Mouse (Mus musculus) heart, embryonic 16.5 days (tissue): Measurements from ENCODE around the gene Myo9b. TPM values are rescaled to one million over a fixed set of nuclear protein-coding genes. Genes with fewer than 3 reads are reported as not detected.
A peak's percentile ranks its signal among the peaks of the same experiment; 100 is the strongest.

Experiments
- ATAC-seq: fragments of 200-750 bp; cut with Nextera tagmentation; replicated peaks from 2 replicates; pipeline ENCODE4 v1.8.0; 2017; ENCODE audit warnings: moderate number of reproducible peaks; ENCODE audit not compliant: insufficient read depth, low FRiP score; ENCODE audit errors: extremely low read depth
- H3K27ac ChIP-seq: fragments of 300-500 bp; sonication (generic); 2 replicates; pipeline ENCODE4 v1.5.1; 2014; ENCODE audit warnings: mild to moderate bottlenecking, low read length, control low read depth, moderate library complexity
- H3K27me3 ChIP-seq: fragments of 300-500 bp; sonication (generic); 2 replicates; pipeline ENCODE4 v1.6.1; 2014; ENCODE audit warnings: low read length, mixed read lengths; ENCODE audit not compliant: control insufficient read depth, insufficient read depth
- H3K36me3 ChIP-seq: fragments of 300-500 bp; sonication (generic); 2 replicates; pipeline ENCODE4 v1.6.1; 2014; ENCODE audit not compliant: control insufficient read depth, insufficient read depth
- H3K4me1 ChIP-seq: fragments of 300-500 bp; sonication (generic); 2 replicates; pipeline ENCODE4 v1.6.1; 2014; ENCODE audit warnings: low read length, mixed read lengths; ENCODE audit not compliant: control insufficient read depth, insufficient read depth
- H3K4me2 ChIP-seq: fragments of 300-500 bp; sonication (generic); 2 replicates; pipeline ENCODE4 v1.6.1; 2014; ENCODE audit warnings: low read depth, mild to moderate bottlenecking, control low read depth, low read length
- H3K4me3 ChIP-seq: fragments of 300-500 bp; sonication (generic); 2 replicates; pipeline ENCODE4 v1.5.1; 2014; ENCODE audit warnings: mild to moderate bottlenecking, control low read depth, low read length
- H3K9ac ChIP-seq: fragments of 300-500 bp; sonication (generic); 2 replicates; pipeline ENCODE4 v1.6.1; 2014; ENCODE audit warnings: low read length, control low read depth
- H3K9me3 ChIP-seq: fragments of 300-500 bp; sonication (generic); replicated peaks from 2 replicates; pipeline ENCODE4 v1.6.1; 2016; ENCODE audit warnings: low read length; ENCODE audit not compliant: control insufficient read depth
- WGBS: fragments of 180-500 bp; shearing (Covaris S2); extraction: QIAGEN DNeasy Blood & Tissue Kit; methylation state at CpG from one replicate; pipeline ENCODE4 v1.1.7; 2014; 5-methylcytosine and 5-hydroxymethylcytosine counted together
- polyA plus RNA-seq: library from polyadenylated mRNA; unstranded; fragments of >200 nt; fragmentation: Nextera tagmentation; extraction: Ambion mirVana; gene quantifications from 2 replicates; pipeline ENCODE4 v1.2.1, GENCODE M21; 2015

Gene Myo9b
- polyA plus RNA-seq, 1 experiment from 2014 or later, result 12.6 TPM

GRCm38 (mm10) chr8:71373000-71373399 is 100.5 kb downstream of the Myo9b start:
- no peaks in the 10 kb centered on the region for H3K9me3 ChIP-seq
- ATAC-seq, result no peak
- H3K4me3 ChIP-seq, result no peak overlapping the region
- peaks cover 21% of the 10 kb centered on the region for H3K36me3 ChIP-seq
- H3K4me1 ChIP-seq, result peaks cover 31% of the 10 kb centered on the region
- no peak overlapping the region for H3K4me2 ChIP-seq
- H3K27ac ChIP-seq, result no peak overlapping the region
- H3K9ac ChIP-seq, result no peak overlapping the region
- 92% methylated on average over 3 of the region's 3 CpGs for WGBS
- H3K27me3 ChIP-seq, result no peaks in the 10 kb centered on the region

DNA sequence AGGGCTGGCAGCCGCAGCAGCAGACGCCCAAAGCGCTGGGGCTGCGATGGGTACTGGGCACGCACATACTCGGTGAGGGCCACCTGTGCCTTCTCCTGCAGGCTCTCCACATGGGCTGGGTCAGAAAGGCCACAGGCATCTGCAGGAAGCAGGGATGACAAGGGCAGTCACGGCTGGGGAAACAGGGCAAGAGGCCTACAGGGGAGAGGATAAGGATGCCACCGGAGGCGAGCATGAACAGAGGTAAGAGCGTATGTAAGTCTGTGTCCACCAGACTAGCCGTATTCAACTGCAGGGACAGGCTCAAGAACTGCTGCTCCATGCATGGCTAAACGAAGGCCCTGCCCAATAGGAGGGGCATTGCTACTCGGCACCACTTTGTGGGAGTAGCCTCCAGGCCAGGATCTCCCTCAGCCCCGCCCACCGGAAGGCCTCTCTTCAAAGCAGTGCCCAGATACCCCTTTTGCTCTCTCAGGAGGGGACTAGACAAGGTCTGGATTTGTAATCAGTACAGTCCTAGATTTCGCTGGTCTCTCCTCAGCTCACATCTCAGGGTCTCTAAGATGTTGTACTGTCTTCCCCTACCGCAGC is 102.2 kb downstream of the Myo9b start:
- H3K36me3 ChIP-seq, result peaks cover 17% of the 10 kb centered on the region
- no peak overlapping the region for H3K4me3 ChIP-seq
- H3K27ac ChIP-seq, result no peak overlapping the region
- no peak for ATAC-seq
- H3K4me2 ChIP-seq, result no peak overlapping the region
- H3K4me1 ChIP-seq, result peaks cover 31% of the 10 kb centered on the region
- WGBS, result 80% methylated on average over 17 of the region's 17 CpGs
- no peak overlapping the region for H3K9ac ChIP-seq
- H3K9me3 ChIP-seq, result no peaks in the 10 kb centered on the region
- no peaks in the 10 kb centered on the region for H3K27me3 ChIP-seq

- peak overlapping the region; percentile 28 for H3K4me3 ChIP-seq
- H3K36me3 ChIP-seq, result peaks cover 17% of the 10 kb centered on the region
- no peak overlapping the region; the same call in 1 of the 2 replicates for H3K27ac ChIP-seq
- peak overlapping the region; percentile 57 for H3K4me2 ChIP-seq
- ATAC-seq, result no peak
- H3K4me1 ChIP-seq, result peaks cover 31% of the 10 kb centered on the region
- no peaks in the 10 kb centered on the region for H3K9me3 ChIP-seq
- H3K27me3 ChIP-seq, result no peaks in the 10 kb centered on the region
- WGBS, result 15% methylated on average over 72 of the region's 74 CpGs
- H3K9ac ChIP-seq, result 0 out of 2 replicates have a peak overlapping the region, but pooled peaks have one; percentile 22
Observed at GRCm38 (mm10) chr8:71375581-71376422, 103.3 kb downstream of the Myo9b start.

DNA sequence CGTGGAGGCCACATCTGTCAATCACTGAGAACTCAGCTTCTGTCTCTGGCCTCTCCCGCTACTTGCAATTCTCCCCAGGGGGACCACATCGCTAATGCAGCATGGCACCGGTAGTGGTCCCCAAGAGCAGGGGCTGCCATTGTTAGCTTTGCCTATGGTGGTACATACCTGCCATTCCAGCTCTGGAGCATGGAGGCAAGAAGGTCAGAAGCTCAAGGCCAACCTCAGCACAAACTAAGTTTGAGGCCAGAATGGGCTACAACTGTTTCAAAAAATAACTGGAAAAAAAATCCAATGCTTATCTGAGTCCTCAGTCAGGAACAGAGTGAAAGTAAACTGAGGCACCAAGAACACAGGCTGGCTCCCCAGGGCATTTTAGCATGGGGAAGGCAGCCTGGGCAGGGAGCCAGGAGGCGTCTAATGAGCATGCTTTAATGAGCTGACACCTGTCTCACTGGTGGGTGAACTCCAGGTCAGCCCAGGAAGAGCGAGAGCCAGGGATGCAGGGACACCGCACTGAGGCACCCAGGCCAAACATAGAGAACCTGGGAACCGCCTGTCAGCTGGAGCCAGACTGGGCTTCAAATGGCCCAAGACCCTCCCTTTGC is 104.0 kb downstream of the Myo9b start:
- Histone ChIP-seq H3K27ac (no peak overlapping the region), H3K4me3 (peak overlapping the region; percentile 28), H3K4me2 (peak overlapping the region; percentile 57; the same call in 1 of the 2 replicates), H3K4me1 (peaks cover 30% of the 10 kb centered on the region), H3K27me3 (no peaks in the 10 kb centered on the region), H3K9ac (0 out of 2 replicates have a peak overlapping the region, but pooled peaks have one; percentile 22), H3K9me3 (no peaks in the 10 kb centered on the region), H3K36me3 (peaks cover 17% of the 10 kb centered on the region)
- no peak for ATAC-seq
- WGBS, result 55% methylated on average over 8 of the region's 8 CpGs

- Histone ChIP-seq H3K4me3 (no peak overlapping the region), H3K9me3 (no peaks in the 10 kb centered on the region), H3K4me1 (peaks cover 35% of the 10 kb centered on the region), H3K4me2 (peak overlapping the region; percentile 91), H3K27ac (no peak overlapping the region), H3K36me3 (peaks cover 12% of the 10 kb centered on the region), H3K9ac (no peak overlapping the region; the same call in 1 of the 2 replicates), H3K27me3 (no peaks in the 10 kb centered on the region)
- 92% methylated on average over 4 of the region's 4 CpGs for WGBS
- ATAC-seq, result no peak
Observed at GRCm38 (mm10) chr8:71379008-71379407, 106.5 kb downstream of the Myo9b start.

DNA sequence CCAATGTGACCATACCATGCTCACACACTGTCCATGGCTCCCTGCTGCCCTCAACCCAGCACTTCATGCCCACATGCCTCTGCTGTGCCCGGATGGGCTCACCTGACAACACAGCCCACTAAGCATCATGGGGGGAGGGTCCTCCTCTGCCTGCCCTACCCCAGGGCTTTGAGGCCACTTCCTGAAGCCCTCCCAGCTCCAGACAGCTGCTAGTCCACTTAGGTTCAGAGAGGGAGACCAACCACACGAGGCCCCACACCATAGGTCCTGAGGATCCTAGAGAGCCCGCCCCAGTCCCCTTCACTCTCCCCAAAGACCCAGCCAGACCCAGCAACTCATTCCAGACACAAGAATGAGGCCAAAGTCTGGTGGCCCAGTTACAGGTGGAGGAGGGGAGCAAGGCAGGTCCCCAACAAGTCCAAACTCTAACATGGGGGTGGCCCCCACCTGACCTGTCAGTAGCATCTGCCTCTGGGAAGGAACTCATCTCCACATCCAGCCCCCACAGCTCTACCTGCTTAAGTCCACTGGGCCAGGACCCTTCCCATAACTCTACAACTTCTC is 107.1 kb downstream of the Myo9b start:
- Histone ChIP-seq H3K4me1 (peaks cover 35% of the 10 kb centered on the region), H3K27me3 (no peaks in the 10 kb centered on the region), H3K27ac (no peak overlapping the region), H3K36me3 (peaks cover 8% of the 10 kb centered on the region; the same call in 1 of the 2 replicates), H3K9ac (peak overlapping the region; percentile 93), H3K4me2 (peak overlapping the region; percentile 91), H3K4me3 (peak overlapping the region; percentile 86), H3K9me3 (no peaks in the 10 kb centered on the region)
- 49% methylated on average over 3 of the region's 3 CpGs for WGBS
- no peak for ATAC-seq

- Histone ChIP-seq H3K9ac (peak overlapping the region; percentile 93), H3K4me1 (peaks cover 32% of the 10 kb centered on the region), H3K36me3 (0 out of 2 replicates have a peak, but pooled peaks cover 5% of the 10 kb centered on the region)
Observed at GRCm38 (mm10) chr8:71380178-71381171, 108.0 kb downstream of the Myo9b start.

DNA sequence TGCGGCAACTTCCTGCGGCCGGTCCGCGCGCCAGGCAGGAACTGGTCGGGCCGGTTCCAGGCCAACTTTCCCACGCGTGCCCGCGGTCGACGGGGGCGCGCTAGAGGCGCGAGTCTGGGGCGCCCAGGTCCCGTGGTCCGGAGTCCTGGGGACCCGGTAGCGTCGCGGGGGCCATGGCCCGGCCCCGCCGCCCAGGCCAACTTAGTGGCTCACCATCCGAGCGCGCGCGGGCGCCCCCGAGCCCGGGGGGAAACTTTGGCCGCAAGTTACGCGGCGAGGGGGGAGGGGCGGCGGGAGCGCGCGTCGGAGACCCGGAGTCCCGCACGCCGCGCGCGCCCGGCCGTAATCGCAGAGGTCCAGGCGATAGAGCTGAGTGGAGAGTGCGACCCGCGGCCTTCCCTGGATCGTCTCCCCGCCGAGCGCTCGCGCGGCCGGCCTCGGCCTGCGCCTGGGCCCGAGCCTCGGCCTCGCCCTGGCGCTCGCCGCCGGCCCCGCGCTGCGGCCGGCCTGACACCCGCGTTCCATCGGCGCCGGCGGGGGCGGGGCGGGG is 109.0 kb downstream of the Myo9b start, which contains the start of gene Nr2f6:
Gene Nr2f6 (minus strand): TSS at position 540 of the 550 bp plus-strand sequence.
- peak within 1 kb of the TSS; percentile 91 for H3K4me2 ChIP-seq
- peak within 1 kb of the TSS; percentile 89 for H3K27ac ChIP-seq
- 1% methylated on average over 72 of the region's 89 CpGs for WGBS
- H3K9ac ChIP-seq, result peak within 1 kb of the TSS; percentile 93
- 0 out of 2 replicates have a peak, but pooled peaks cover 5% of the 10 kb centered on the region for H3K36me3 ChIP-seq
- peaks cover 22% of the 10 kb centered on the region for H3K4me1 ChIP-seq
- no peaks in the 10 kb centered on the region for H3K9me3 ChIP-seq
- H3K27me3 ChIP-seq, result no peaks in the 10 kb centered on the region
- H3K4me3 ChIP-seq, result peak within 1 kb of the TSS; percentile 86
- ATAC-seq, result peak; percentile 31

More at GRCm38 (mm10) chr8:71380178-71381171, 108.0 kb downstream of the Myo9b start:
- 2% methylated on average over 72 of the region's 72 CpGs for WGBS
- peak overlapping the region; percentile 86 for H3K4me3 ChIP-seq
- no peak for ATAC-seq
- H3K4me2 ChIP-seq, result peak overlapping the region; percentile 91
- no peaks in the 10 kb centered on the region for H3K9me3 ChIP-seq
- peak overlapping the region; percentile 89 for H3K27ac ChIP-seq
- no peaks in the 10 kb centered on the region for H3K27me3 ChIP-seq
